Mouse (Mus musculus) midbrain, embryonic 12.5 days (tissue): ENCODE data around the gene Ntf3. TPM values are rescaled to one million over a fixed set of nuclear protein-coding genes. Genes with fewer than 3 reads are reported as not detected.

Source experiments
- ATAC-seq: fragments of 200-750 bp; cut with Nextera tagmentation; 2 replicates; pipeline ENCODE4 v1.8.0; 2017; ENCODE audit warnings: low read depth, moderate TSS enrichment, moderate library complexity; ENCODE audit not compliant: low FRiP score
- H3K27ac ChIP-seq: fragments of 300-500 bp; sonication (generic); replicated peaks from 2 replicates; pipeline ENCODE4 v1.5.1; 2016; ENCODE audit warnings: mild to moderate bottlenecking
- H3K27me3 ChIP-seq: fragments of 300-500 bp; sonication (generic); 2 replicates; pipeline ENCODE4 v1.6.1; 2016; ENCODE audit warnings: mild to moderate bottlenecking
- H3K36me3 ChIP-seq: fragments of 300-500 bp; sonication (generic); 2 replicates; pipeline ENCODE4 v1.6.1; 2016
- H3K4me1 ChIP-seq: fragments of 300-500 bp; sonication (generic); 2 replicates; pipeline ENCODE4 v1.6.1; 2016
- H3K4me2 ChIP-seq: fragments of 300-500 bp; sonication (generic); replicated peaks from 2 replicates; pipeline ENCODE4 v1.6.1; 2016; ENCODE audit warnings: mild to moderate bottlenecking, moderate library complexity
- H3K4me3 ChIP-seq: fragments of 300-500 bp; sonication (generic); 2 replicates; pipeline ENCODE4 v1.5.1; 2016; ENCODE audit warnings: mild to moderate bottlenecking
- H3K9ac ChIP-seq: fragments of 300-500 bp; sonication (generic); replicated peaks from 2 replicates; pipeline ENCODE4 v1.6.1; 2016; ENCODE audit warnings: mild to moderate bottlenecking, moderate library complexity
- H3K9me3 ChIP-seq: fragments of 300-500 bp; sonication (generic); 2 replicates; pipeline ENCODE4 v1.6.1; 2016; ENCODE audit warnings: mild to moderate bottlenecking
- WGBS: fragments of 180-500 bp; shearing (Covaris S2); methylation state at CpG from one replicate; pipeline ENCODE4 v1.1.7; 2016; 5-methylcytosine and 5-hydroxymethylcytosine counted together
- polyA plus RNA-seq: library from polyadenylated mRNA; unstranded; fragments of >200 nt; fragmentation: Nextera tagmentation; extraction: Ambion mirVana; gene quantifications from 2 replicates; pipeline ENCODE4 v1.2.1, GENCODE M21; 2016

Gene Ntf3
- polyA plus RNA-seq: 2.3 and 3.6 TPM in 2 replicates

DNA sequence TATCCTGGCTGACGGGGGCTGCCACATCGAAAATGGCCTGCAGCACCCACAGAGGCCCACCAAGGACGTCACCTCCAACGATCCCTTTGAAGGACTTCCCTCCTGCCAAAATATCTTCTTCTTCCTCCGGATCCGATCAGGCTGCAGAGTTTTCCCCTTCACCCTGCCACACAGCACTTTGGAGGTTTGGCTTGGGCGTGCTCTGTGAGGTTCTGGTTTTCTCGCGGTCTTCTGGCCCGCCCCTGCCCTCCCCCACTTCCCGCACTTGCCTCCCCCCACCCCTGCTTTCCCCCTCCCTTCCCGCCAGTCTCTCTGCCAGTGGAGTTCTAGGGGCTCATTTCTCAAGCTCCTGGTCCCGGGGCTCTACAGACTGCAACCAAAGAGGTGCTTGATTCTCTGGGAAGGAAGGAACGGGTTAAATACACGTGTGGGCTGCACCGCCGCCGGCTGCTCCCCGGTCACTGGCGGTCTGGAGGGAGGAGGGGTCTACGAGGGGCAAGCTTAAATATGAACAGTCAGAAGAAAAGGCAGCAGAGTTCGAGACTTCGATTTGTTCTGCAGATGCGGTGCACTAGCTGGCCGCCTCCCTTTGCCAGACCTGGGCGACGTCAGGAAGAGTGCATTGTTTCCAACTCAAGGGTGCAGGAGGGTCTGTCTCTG is at the start of gene Ntf3:
TSS of gene Ntf3 (minus strand) at position 363 of the 660 bp plus-strand sequence.
- peak; percentile 7; the same call in 1 of the 2 replicates for ATAC-seq
- Histone ChIP-seq H3K4me1 (peaks cover 50% of the 10 kb centered on the region), H3K36me3 (no peaks in the 10 kb centered on the region), H3K9me3 (no peaks in the 10 kb centered on the region), H3K9ac (peak within 1 kb of the TSS; percentile 34), H3K4me2 (peak within 1 kb of the TSS; percentile 57), H3K4me3 (peak within 1 kb of the TSS; percentile 36), H3K27me3 (peaks cover 64% of the 10 kb centered on the region), H3K27ac (no peak within 1 kb of the TSS)
- WGBS: under 1% methylated on average over 27 of the region's 27 CpGs

DNA sequence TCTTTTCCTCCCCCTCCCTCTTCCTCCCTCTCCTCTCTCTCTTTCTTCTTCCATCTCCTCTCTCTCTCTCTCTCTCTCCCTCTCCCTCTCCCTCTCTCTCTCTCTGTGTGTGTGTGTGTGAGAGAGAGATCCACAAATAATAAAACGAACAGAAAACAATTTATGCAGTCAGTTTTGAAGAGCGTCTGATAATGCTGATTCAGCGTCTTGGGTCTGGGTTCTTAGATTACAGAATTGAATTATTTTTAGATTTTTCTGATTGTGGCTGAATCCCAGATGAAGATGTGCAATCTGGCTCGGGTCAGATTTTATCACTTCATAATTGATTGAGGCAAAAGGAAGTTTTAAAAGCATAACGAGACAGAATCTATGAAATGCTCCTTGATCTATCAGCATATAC is 46.6 kb upstream of the Ntf3 start:
- no peaks in the 10 kb centered on the region for H3K4me1 ChIP-seq
- no peak overlapping the region for H3K27ac ChIP-seq
- no peak overlapping the region for H3K4me3 ChIP-seq
- 83% methylated on average over 5 of the region's 5 CpGs for WGBS
- no peaks in the 10 kb centered on the region for H3K27me3 ChIP-seq
- no peak overlapping the region for H3K9ac ChIP-seq
- H3K4me2 ChIP-seq: no peak overlapping the region
- no peaks in the 10 kb centered on the region for H3K9me3 ChIP-seq
- no peaks in the 10 kb centered on the region for H3K36me3 ChIP-seq
- ATAC-seq: no peak

DNA sequence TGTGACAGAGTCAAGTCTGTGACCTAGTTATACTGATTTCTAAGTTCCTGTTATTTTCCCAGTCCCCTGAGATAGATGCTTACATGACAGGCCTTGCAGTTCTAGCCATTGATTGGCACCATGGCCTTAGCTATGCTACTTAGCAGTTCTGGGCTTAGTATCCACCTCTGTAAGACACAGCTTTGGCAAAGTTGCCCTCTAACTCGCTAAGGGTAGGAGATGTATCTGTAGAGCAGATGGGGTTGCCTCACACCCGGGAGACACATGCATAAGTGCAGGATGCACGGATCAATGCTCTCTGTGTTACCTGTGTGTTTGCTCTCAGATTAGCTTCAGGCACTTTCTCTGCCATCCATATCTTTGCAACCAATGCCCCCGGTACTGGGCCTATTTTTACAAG is 36.7 kb upstream of the Ntf3 start:
- Histone ChIP-seq H3K9ac (no peak overlapping the region), H3K4me2 (no peak overlapping the region), H3K9me3 (no peaks in the 10 kb centered on the region), H3K36me3 (no peaks in the 10 kb centered on the region), H3K27me3 (no peaks in the 10 kb centered on the region), H3K4me3 (no peak overlapping the region), H3K27ac (no peak overlapping the region), H3K4me1 (no peaks in the 10 kb centered on the region)
- no peak for ATAC-seq
- 83% methylated on average over 4 of the region's 4 CpGs for WGBS

DNA sequence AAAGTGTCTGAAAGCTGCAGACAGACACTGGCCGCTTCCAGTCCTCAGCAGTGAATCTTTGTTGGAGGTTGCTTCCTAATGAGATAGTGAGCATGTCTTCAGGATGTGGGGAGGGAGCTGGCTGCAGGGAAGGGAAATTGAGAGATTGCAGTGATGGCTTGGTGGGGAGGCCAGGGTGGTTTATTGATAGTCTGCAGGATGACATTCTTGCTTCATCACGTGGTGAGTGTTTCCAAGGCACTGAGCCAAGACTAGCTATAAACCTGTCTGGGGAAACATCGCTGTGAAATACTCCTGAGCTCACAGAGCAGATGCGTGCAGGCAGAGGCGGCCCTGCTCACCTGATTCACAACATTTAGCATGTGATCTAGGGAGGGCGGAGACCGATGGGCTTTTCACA is 36.2 kb upstream of the Ntf3 start:
- no peaks in the 10 kb centered on the region for H3K27me3 ChIP-seq
- no peaks in the 10 kb centered on the region for H3K4me1 ChIP-seq
- no peak overlapping the region for H3K4me2 ChIP-seq
- H3K9ac ChIP-seq: no peak overlapping the region
- no peak overlapping the region for H3K4me3 ChIP-seq
- ATAC-seq: no peak
- H3K36me3 ChIP-seq: no peaks in the 10 kb centered on the region
- no peaks in the 10 kb centered on the region for H3K9me3 ChIP-seq
- no peak overlapping the region for H3K27ac ChIP-seq
- WGBS: 82% methylated on average over 7 of the region's 7 CpGs

DNA sequence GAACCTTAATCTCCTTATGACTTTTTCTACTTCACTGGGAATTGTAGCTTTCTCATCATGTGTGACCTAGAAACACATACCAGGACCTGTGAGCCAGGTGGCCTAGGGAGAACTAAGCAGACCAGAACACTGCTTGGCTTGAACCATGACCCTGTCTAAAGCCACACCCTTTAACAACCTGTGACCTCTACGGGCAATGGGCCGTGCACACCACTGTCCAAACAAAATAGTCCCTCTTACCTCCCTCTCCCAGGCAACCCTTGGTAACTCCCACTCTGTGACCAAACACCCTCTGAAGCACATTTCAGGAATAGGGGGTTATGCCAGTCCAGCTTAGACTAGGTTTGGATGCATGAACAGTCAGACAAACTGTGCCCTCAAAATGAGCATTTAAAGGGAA is 35.0 kb upstream of the Ntf3 start:
- WGBS: 76% methylated on average over 2 of the region's 2 CpGs
- no peak for ATAC-seq
- H3K4me2 ChIP-seq: no peak overlapping the region

DNA sequence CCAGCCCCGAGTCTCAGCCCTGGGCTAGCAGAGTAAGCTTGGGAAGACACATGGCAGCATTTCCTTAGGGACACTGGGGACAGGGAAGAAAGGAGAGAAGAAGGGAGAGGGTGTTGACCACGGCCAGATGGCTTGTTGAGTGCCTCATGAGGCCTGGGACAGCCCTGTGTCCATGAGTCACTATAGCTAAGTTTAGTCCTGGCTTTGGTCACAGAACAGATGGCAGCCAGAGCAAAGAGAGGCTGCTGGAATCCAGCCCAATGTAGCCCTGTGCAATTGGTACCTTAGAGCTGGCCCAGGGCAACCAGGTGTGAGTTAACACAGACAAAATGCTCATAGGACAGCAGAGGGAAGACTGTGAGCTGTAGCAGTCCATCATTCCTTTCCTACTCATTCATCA is 33.2 kb upstream of the Ntf3 start:
- Histone ChIP-seq H3K9ac (no peak overlapping the region), H3K36me3 (no peaks in the 10 kb centered on the region), H3K4me3 (no peak overlapping the region), H3K9me3 (no peaks in the 10 kb centered on the region), H3K27me3 (no peaks in the 10 kb centered on the region), H3K4me1 (no peaks in the 10 kb centered on the region), H3K27ac (no peak overlapping the region), H3K4me2 (no peak overlapping the region)
- 82% methylated on average over 2 of the region's 2 CpGs for WGBS
- ATAC-seq: no peak

More for the DNA sequence above, 35.0 kb upstream of the Ntf3 start:
- no peak overlapping the region for H3K27ac ChIP-seq
- H3K4me1 ChIP-seq: no peaks in the 10 kb centered on the region
- H3K9me3 ChIP-seq: no peaks in the 10 kb centered on the region
- H3K9ac ChIP-seq: no peak overlapping the region
- no peak overlapping the region for H3K4me3 ChIP-seq
- no peaks in the 10 kb centered on the region for H3K27me3 ChIP-seq
- no peaks in the 10 kb centered on the region for H3K36me3 ChIP-seq

DNA sequence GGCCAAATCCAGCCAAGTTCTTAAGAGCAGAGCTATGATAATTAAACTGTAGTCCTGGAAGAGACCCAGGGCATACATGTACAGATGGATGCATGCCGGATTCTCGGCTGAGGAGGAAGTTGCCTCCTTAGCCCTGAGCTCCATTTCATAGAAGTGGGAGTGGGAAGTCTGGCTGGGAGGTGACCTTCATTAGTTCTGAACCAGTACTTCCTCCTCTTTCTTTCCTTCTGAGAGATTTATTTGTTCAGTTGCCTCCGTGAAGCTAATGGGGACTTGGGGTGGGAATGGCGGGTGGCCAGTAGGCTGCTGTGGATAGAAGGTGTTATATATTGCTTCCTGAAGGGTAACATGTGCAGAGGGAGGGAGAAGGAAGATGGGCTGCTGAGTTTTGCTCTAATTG is 28.1 kb upstream of the Ntf3 start:
- Histone ChIP-seq H3K27me3 (no peaks in the 10 kb centered on the region), H3K36me3 (no peaks in the 10 kb centered on the region), H3K9ac (no peak overlapping the region), H3K27ac (no peak overlapping the region), H3K4me2 (no peak overlapping the region), H3K4me3 (no peak overlapping the region), H3K4me1 (no peaks in the 10 kb centered on the region), H3K9me3 (no peaks in the 10 kb centered on the region)
- no peak for ATAC-seq
- 82% methylated on average over 4 of the region's 4 CpGs for WGBS

DNA sequence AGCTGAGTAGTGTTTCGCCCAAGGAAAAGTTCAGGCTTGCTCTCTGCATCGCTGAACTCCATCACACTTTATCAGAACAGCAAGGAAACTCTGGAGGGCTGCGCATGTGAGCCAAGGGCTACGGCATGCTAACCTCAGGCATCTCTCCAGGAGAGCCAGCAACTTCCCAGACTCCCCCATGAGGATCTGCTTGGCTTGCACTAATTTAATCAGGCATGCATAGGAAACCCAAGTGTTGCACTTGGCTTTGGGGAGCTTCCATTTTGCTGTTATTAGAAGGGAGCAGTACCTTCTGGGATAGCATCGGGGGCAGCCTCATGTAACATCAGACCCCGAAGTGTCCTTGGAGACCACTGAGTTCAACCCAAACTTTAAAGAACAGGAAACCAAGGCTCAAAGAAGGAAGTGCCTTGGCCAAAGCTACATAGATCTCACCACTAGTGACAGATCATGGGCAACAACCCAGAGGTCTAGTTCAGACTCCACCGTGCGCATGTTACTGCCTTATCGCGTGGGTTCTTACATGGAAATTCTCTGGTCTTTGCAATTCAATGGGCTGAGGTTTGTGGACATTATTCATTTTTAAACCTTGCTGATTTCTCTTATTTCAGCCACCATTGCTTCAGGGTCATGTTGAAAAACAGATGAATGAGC is 23.6 kb upstream of the Ntf3 start:
- H3K4me1 ChIP-seq: no peaks in the 10 kb centered on the region
- WGBS: 90% methylated on average over 10 of the region's 10 CpGs
- H3K4me2 ChIP-seq: no peak overlapping the region
- no peaks in the 10 kb centered on the region for H3K36me3 ChIP-seq
- no peak overlapping the region for H3K4me3 ChIP-seq
- H3K9ac ChIP-seq: no peak overlapping the region
- no peak for ATAC-seq
- no peaks in the 10 kb centered on the region for H3K9me3 ChIP-seq
- no peak overlapping the region for H3K27ac ChIP-seq
- H3K27me3 ChIP-seq: no peaks in the 10 kb centered on the region

DNA sequence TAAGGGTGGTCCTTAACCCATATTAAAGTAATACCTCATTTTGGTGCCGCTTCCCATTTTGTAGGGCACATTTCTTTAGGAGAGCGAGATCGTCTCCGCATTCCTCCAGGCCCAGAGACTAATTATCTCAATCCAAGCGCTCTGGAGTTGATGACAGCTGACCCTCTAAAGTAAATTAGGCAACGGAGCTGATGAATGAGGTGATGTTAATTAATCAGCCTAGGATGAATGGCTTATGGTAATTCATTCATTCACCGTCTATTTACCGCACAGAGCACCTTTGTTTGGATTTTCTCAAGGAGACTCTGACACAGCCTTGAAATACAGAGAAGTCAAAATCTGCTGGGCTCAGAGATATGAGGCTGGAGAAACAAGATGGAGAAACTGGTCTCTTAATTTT is 20.7 kb upstream of the Ntf3 start:
- H3K4me2 ChIP-seq: no peak overlapping the region
- ATAC-seq: no peak
- 67% methylated on average over 8 of the region's 8 CpGs for WGBS
- H3K4me3 ChIP-seq: no peak overlapping the region
- H3K36me3 ChIP-seq: no peaks in the 10 kb centered on the region
- no peak overlapping the region for H3K9ac ChIP-seq
- H3K9me3 ChIP-seq: no peaks in the 10 kb centered on the region
- H3K27ac ChIP-seq: no peak overlapping the region
- no peaks in the 10 kb centered on the region for H3K27me3 ChIP-seq
- no peaks in the 10 kb centered on the region for H3K4me1 ChIP-seq

DNA sequence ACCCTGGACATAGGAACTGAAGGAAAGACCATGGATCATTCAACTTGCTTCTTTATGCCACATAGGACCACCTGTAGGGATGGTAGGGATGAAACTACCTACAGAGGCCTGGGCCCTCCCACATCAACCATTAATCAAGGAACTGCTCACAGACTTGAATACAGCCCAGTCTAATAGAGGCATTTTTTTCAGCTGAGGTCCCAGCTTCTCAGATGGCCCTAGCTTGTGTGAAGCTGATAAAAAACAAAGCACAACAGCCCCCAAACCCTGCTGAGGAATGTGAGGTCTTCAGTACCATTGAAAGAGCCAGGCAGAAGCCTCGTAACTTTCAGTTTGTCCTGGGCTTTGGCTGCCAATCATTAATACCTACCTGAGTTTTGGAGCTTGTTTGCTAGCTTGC is 19.4 kb upstream of the Ntf3 start:
- no peak overlapping the region for H3K4me2 ChIP-seq
- H3K36me3 ChIP-seq: no peaks in the 10 kb centered on the region
- no peak overlapping the region for H3K27ac ChIP-seq
- 76% methylated on average over 1 of the region's 1 CpGs for WGBS
- ATAC-seq: no peak
- no peaks in the 10 kb centered on the region for H3K9me3 ChIP-seq
- no peak overlapping the region for H3K4me3 ChIP-seq
- H3K9ac ChIP-seq: no peak overlapping the region
- no peaks in the 10 kb centered on the region for H3K4me1 ChIP-seq
- no peaks in the 10 kb centered on the region for H3K27me3 ChIP-seq

DNA sequence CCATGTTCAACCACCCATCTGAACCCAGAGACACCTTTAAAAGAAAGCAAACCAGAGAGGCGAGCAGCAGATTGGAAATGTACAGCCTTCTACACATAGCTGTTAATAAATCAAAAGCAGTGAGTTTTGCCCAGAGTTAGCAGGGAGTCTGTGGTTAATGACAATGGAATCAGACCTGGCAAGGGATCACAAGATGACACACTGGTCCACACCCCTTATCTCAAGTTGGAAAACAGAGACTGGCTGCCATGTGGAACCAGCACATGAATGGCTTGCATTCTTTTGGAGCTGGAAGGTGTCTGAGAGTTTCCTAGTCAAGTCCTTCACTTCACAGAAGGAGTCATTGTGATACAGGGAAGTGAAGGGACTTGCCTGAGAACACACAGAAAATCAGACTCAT is 5.4 kb upstream of the Ntf3 start:
- no peak for ATAC-seq
- no peaks in the 10 kb centered on the region for H3K36me3 ChIP-seq
- WGBS: 91% methylated on average over 1 of the region's 1 CpGs
- no peaks in the 10 kb centered on the region for H3K9me3 ChIP-seq
- H3K27ac ChIP-seq: no peak overlapping the region
- no peak overlapping the region for H3K9ac ChIP-seq
- peaks cover 11% of the 10 kb centered on the region for H3K27me3 ChIP-seq
- no peak overlapping the region for H3K4me2 ChIP-seq
- H3K4me3 ChIP-seq: no peak overlapping the region
- peaks cover 2% of the 10 kb centered on the region; the same call in 1 of the 2 replicates for H3K4me1 ChIP-seq

DNA sequence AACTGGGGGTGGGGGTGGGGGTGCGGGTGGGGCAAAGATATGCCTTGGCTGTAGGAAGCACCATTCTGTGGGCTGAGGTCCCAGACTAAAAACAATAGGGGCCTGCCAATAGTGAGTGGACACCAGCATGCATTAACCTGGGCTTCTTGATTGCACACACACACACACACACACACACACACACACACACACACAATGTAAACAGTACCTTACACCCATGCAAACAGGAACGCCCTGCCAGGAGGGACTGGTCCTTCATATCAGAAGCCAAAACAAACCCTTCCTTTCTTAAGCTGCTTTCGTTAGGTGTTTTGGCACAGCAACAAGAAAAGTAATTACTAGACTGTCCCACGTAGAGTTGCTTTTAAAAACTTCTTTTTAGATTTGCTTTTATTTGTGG is 4.1 kb upstream of the Ntf3 start:
- no peak for ATAC-seq
- H3K27ac ChIP-seq: no peak overlapping the region
- H3K4me2 ChIP-seq: no peak overlapping the region
- H3K4me1 ChIP-seq: peaks cover 15% of the 10 kb centered on the region
- H3K9me3 ChIP-seq: no peaks in the 10 kb centered on the region
- H3K36me3 ChIP-seq: no peaks in the 10 kb centered on the region
- 95% methylated on average over 4 of the region's 4 CpGs for WGBS
- no peak overlapping the region for H3K9ac ChIP-seq
- H3K27me3 ChIP-seq: peaks cover 24% of the 10 kb centered on the region
- no peak overlapping the region for H3K4me3 ChIP-seq

DNA sequence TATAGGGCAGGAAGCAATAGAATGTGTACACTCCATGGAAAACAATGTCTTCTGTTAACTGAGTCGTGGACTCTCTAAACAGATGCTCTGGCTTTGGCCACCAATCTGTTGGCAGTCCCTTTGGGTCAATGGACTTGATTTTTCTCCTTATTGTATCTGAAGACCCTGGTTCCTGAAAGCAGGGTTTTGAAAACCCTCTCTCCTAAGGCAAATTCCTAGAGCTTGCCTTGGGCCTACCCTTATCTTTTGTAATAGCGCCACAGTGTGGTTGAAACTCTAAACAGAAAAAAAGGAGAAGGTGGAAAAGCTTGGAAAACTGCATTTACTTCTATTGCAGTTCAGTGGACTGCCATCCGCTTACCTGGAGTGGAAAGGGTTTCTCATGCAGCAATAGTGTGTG is 1.0 kb upstream of the Ntf3 start:
- Histone ChIP-seq H3K27me3 (peaks cover 53% of the 10 kb centered on the region), H3K4me1 (peaks cover 42% of the 10 kb centered on the region), H3K27ac (no peak overlapping the region), H3K4me2 (no peak overlapping the region), H3K9ac (no peak overlapping the region), H3K4me3 (no peak overlapping the region), H3K9me3 (no peaks in the 10 kb centered on the region), H3K36me3 (no peaks in the 10 kb centered on the region)
- 15% methylated on average over 3 of the region's 3 CpGs for WGBS
- ATAC-seq: no peak
